In genomic region chr14:46882431-46883067, GRCm38 (mm10) we compare ENCODE assay signal across 8 mouse cellular contexts. TPM values are rescaled to one million over a fixed set of nuclear protein-coding genes. Genes with fewer than 3 reads are reported as not detected.
DNase-seq lines count a peak whose midpoint lies in the region; ATAC-seq and TF ChIP-seq lines count a peak whose summit lies in the region.

Gene Samd4 (plus strand): TSS chr14:46882854.

- TF ChIP-seq POLR2A in cerebellum, adult 2 months (IDR thresholded peaks at IDR 0.05; ENCODE audit: borderline replicate concordance, insufficient read depth, low read length) = no peak

- 1% methylated on average over 46 of the region's 54 CpGs for WGBS in cerebellum, adult 2 months
- under 1% methylated on average over 47 of the region's 54 CpGs for whole genome bisulfite sequencing in forebrain, postnatal 0 days
- WGBS in neural tube, embryonic 15.5 days = under 1% methylated on average over 53 of the region's 54 CpGs

- intact Hi-C loops in heart, postnatal 25 days (cut with DNase I) = loop anchor here (2.0 to 10.0 kb wide), 6 partner anchors 60 to 512 kb away; partner anchors contain the start of genes Gch1 and Gmfb

- no peaks in the 10 kb centered on the region for H3K27me3 ChIP-seq in cerebellum, adult 2 months (ENCODE audit: control insufficient read depth, insufficient read depth, low read length)
- 0 out of 2 replicates have a peak, but pooled peaks cover 7% of the 10 kb centered on the region for H3K27me3 ChIP-seq in forebrain, postnatal 0 days (ENCODE audit: insufficient read depth, low read length)
- peaks cover 13% of the 10 kb centered on the region for H3K27me3 ChIP-seq in neural tube, embryonic 15.5 days (replicated peaks)

- H3K4me2 ChIP-seq in forebrain, postnatal 0 days (ENCODE audit: low read depth) = peak within 1 kb of the TSS; percentile 98
- peak within 1 kb of the TSS; percentile 94 for H3K4me2 ChIP-seq in neural tube, embryonic 15.5 days

- peak; percentile 70 for ATAC-seq in forebrain, postnatal 0 days
- peak; percentile 60 for ATAC-seq in neural tube, embryonic 15.5 days (ENCODE audit: low FRiP score)

- peak within 1 kb of the TSS; percentile 56 for H3K4me3 ChIP-seq in cerebellum, adult 2 months (replicated peaks; ENCODE audit: insufficient read depth, low read depth, low read length)
- peak within 1 kb of the TSS; percentile 57 for H3K4me3 ChIP-seq in forebrain, postnatal 0 days (ENCODE audit: low read depth, low read length)
- peak within 1 kb of the TSS; percentile 67 for H3K4me3 ChIP-seq in neural tube, embryonic 15.5 days (replicated peaks)

- TF ChIP-seq CTCF in cerebellum, adult 2 months (IDR thresholded peaks at IDR 0.05; ENCODE audit: borderline replicate concordance, insufficient read depth, low read depth, low read length) = peak; percentile 15; the same call in 1 of the 2 replicates
- peak; percentile 33 for TF ChIP-seq CTCF in forebrain, postnatal 0 days (IDR thresholded peaks at IDR 0.05; ENCODE audit: low read depth)

- no peaks in the 10 kb centered on the region for H3K36me3 ChIP-seq in forebrain, postnatal 0 days (ENCODE audit: insufficient read depth)
- H3K36me3 ChIP-seq in neural tube, embryonic 15.5 days = no peaks in the 10 kb centered on the region

- peak within 1 kb of the TSS; percentile 20; the same call in 1 of the 2 replicates for H3K27ac ChIP-seq in cerebellum, adult 2 months (ENCODE audit: insufficient read depth, low read length)
- H3K27ac ChIP-seq in forebrain, postnatal 0 days (ENCODE audit: low read depth, low read length) = peak within 1 kb of the TSS; percentile 57
- peak within 1 kb of the TSS; percentile 82 for H3K27ac ChIP-seq in neural tube, embryonic 15.5 days (replicated peaks)

- H3K4me1 ChIP-seq in cerebellum, adult 2 months (ENCODE audit: control insufficient read depth, insufficient read depth, low read length) = no peaks in the 10 kb centered on the region
- H3K4me1 ChIP-seq in forebrain, postnatal 0 days (ENCODE audit: insufficient read depth) = no peaks in the 10 kb centered on the region; the same call in 1 of the 2 replicates
- H3K4me1 ChIP-seq in neural tube, embryonic 15.5 days = peaks cover 33% of the 10 kb centered on the region

- no peaks in the 10 kb centered on the region for H3K9me3 ChIP-seq in forebrain, postnatal 0 days (ENCODE audit: low read length)
- H3K9me3 ChIP-seq in neural tube, embryonic 15.5 days (replicated peaks) = no peaks in the 10 kb centered on the region

- H3K9ac ChIP-seq in forebrain, postnatal 0 days = peak within 1 kb of the TSS; percentile 53
- peak within 1 kb of the TSS; percentile 69 for H3K9ac ChIP-seq in neural tube, embryonic 15.5 days (replicated peaks)

- peak; percentile 66 for DNase-seq in ES-CJ7 (ENCODE audit: low read depth, low spot score)
- peak; percentile 71 to 73 for DNase-seq in cerebellum, adult 2 months
- DNase-seq in forebrain, postnatal 0 days = peak; percentile 73
- peak; percentile 82 for DNase-seq in heart, postnatal 25 days (ENCODE audit: low spot score)
- peak; percentile 50 to 80 for DNase-seq in layer of hippocampus, adult 18-20 months (ENCODE audit: low spot score in 2 of 2)
- DNase-seq in lung, adult 18-20 months = peak; percentile 88 to 92
- DNase-seq in thymus, postnatal 10 days (ENCODE audit: low spot score in 2 of 2) = peak; percentile 5 to 11

RNA-seq across cellular contexts. Expression of gene Samd4, which starts in this region (rescaled TPM):
- 23.8 and 24.0 TPM in 2 replicates for polyA plus RNA-seq in cerebellum, adult 2 months (2012; rRNA removed)
- total RNA-seq in forebrain, postnatal 0 days (2014; rRNA removed) = 12.3 and 15.2 TPM in 2 replicates
- 2.5 and 3.5 TPM in 2 replicates for polyA plus RNA-seq in forebrain, postnatal 0 days (2015; fragmentation: Nextera tagmentation; extraction: Ambion mirVana)
- 10 to 100 TPM; 57.1 to 57.9 TPM for total RNA-seq in heart, postnatal 25 days (2021)
- total RNA-seq in layer of hippocampus, adult 18-20 months (2021) = 10 to 100 TPM; 12.5 to 13.8 TPM
- polyA plus RNA-seq in neural tube, embryonic 15.5 days (2015; fragmentation: Nextera tagmentation; extraction: Ambion mirVana) = 5.1 and 5.2 TPM in 2 replicates

Comparison
In these comparisons a context has a peak if more than half of its experiments do, and no peak if none do; other contexts are left out.
1. Peak in every context shown above with its lines: DNase-seq, ATAC-seq, H3K4me3 ChIP-seq and H3K27ac ChIP-seq.
2. DNase-seq: peak in every context shown above with its lines; median percentile 90 in lung, adult 18-20 months; 82 in heart, postnatal 25 days; 73 in forebrain, postnatal 0 days; 72 in cerebellum, adult 2 months; 66 in ES-CJ7; 65 in layer of hippocampus, adult 18-20 months; 8 in thymus, postnatal 10 days.
3. H3K27ac ChIP-seq: peak in every context shown above with its lines; median percentile 82 in neural tube, embryonic 15.5 days; 57 in forebrain, postnatal 0 days; 20 in cerebellum, adult 2 months.